Mouse (Mus musculus) spleen, adult 2 months (tissue): ENCODE measurements around the gene Sdf4. TPM values are rescaled to one million over a fixed set of nuclear protein-coding genes. Genes with fewer than 3 reads are reported as not detected.
A peak's percentile ranks its signal among the peaks of the same experiment; 100 is the strongest.

Source experiments
- DNase-seq, 2 experiments: peaks; one replicate each; pipeline versions ENCODE4 v3.0.0 to v3.0.0-alpha.2; 2012 to 2021; ENCODE audit warnings: low spot score in 2 of 2, low read depth in 1 of 2
- H3K27ac ChIP-seq: fragments of 200-500 bp; 2 replicates; pipeline ENCODE4 v1.5.1; 2012; ENCODE audit warnings: low read length, inconsistent platforms; ENCODE audit not compliant: insufficient read depth
- H3K27me3 ChIP-seq: fragments of 200-500 bp; 2 replicates; pipeline ENCODE4 v1.6.1; 2012; ENCODE audit warnings: mild to moderate bottlenecking, moderate library complexity, low read length, inconsistent platforms; ENCODE audit not compliant: control insufficient read depth, insufficient read depth
- H3K36me3 ChIP-seq: fragments of 200-500 bp; 2 replicates; pipeline ENCODE4 v1.6.1; 2012; ENCODE audit warnings: mild to moderate bottlenecking, low read length, inconsistent platforms; ENCODE audit not compliant: control insufficient read depth, insufficient read depth
- H3K4me1 ChIP-seq: fragments of 200-500 bp; 2 replicates; pipeline ENCODE4 v1.6.1; 2011; ENCODE audit warnings: inconsistent platforms; ENCODE audit not compliant: control insufficient read depth, insufficient read depth, insufficient read length
- H3K4me3 ChIP-seq: fragments of 200-500 bp; 2 replicates; pipeline ENCODE4 v1.5.1; 2011; ENCODE audit warnings: mild to moderate bottlenecking, inconsistent platforms; ENCODE audit not compliant: insufficient read depth, insufficient read length; ENCODE audit errors: extremely low read depth
- CTCF ChIP-seq: fragments of 200-500 bp; IDR thresholded peaks from 2 replicates; pipeline ENCODE4 v1.5.1; 2011; ENCODE audit warnings: mild to moderate bottlenecking, inconsistent platforms; ENCODE audit not compliant: insufficient read depth, insufficient read length, insufficient replicate concordance; ENCODE audit errors: extremely low read depth
- POLR2A ChIP-seq: fragments of 200-500 bp; IDR thresholded peaks from 2 replicates; pipeline ENCODE4 v1.6.1; 2011; ENCODE audit warnings: low read depth, low read length, inconsistent platforms
- WGBS: fragments of 180-500 bp; shearing (Covaris S2); methylation state at CpG from one replicate; pipeline ENCODE4 v1.1.7; 2018; 5-methylcytosine and 5-hydroxymethylcytosine counted together
- polyA plus RNA-seq: library from polyadenylated mRNA; depleted of rRNA; stranded (reverse); fragments of >200 nt; gene quantifications from 2 replicates; pipeline ENCODE4 v1.2.3, GENCODE M21; 2012

Gene Sdf4
- polyA plus RNA-seq, 1 experiment = 33.5 TPM

- Histone ChIP-seq H3K36me3 (peaks cover 24% of the 10 kb centered on the region), H3K4me1 (peaks cover 5% of the 10 kb centered on the region), H3K4me3 (no peak overlapping the region), H3K27ac (no peak overlapping the region), H3K27me3 (no peaks in the 10 kb centered on the region)
- DNase-seq = peak; percentile 61 to 73
- WGBS = 3% methylated on average over 5 of the region's 5 CpGs
- no peak for TF ChIP-seq POLR2A
- peak; percentile 79; the same call in 1 of the 2 replicates for TF ChIP-seq CTCF
Observed at GRCm38 (mm10) chr4:155959275-155959674, 33.4 kb upstream of the Sdf4 start.

DNA sequence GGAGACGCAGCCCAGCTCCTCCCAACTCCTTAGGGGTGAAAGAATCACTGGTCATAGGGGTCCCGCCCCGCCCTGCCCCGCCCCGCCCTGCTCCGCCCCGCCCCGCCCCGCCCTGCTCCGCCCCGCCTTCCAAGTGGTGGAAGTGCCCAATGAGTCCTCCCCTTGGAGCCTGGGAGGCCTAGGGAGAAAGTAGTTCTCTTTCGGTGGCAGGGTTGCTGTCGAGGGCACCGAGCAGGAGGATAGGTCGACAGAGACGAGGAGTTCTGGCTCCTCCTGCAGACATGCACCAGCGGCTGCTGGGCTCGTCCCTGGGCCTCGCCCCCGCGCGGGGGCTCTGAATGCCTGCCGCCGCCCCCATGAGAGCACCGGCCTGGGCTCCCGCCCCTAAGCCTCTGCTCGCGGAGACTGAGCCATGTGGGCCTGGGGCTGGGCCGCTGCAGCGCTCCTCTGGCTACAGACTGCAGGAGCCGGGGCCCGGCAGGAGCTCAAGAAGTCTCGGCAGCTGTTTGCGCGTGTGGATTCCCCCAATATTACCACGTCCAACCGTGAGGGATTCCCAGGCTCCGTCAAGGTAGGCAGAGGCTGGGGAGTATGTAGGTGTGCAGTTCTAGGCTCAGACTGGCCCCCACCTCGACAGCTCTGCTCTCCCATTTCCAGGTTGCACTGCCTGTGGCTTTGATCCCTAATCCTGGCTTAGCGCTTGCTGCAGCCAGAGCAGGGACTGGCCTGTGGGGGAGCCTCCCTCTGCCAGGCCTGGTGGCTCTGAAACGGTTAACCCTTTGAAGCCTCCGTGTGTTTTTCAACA is 30.3 kb upstream of the Sdf4 start, which contains the start of gene C1qtnf12:
Gene C1qtnf12, plus strand, starts transcription at position 152 of the 805 bp plus-strand sequence.
- DNase-seq = no peak
- Histone ChIP-seq H3K27ac (no peak within 1 kb of the TSS; the same call in 1 of the 2 replicates), H3K36me3 (peaks cover 13% of the 10 kb centered on the region), H3K27me3 (no peaks in the 10 kb centered on the region), H3K4me1 (peaks cover 5% of the 10 kb centered on the region), H3K4me3 (peak within 1 kb of the TSS; percentile 59)
- 4% methylated on average over 32 of the region's 42 CpGs for WGBS
- no peak for TF ChIP-seq POLR2A
- no peak for TF ChIP-seq CTCF

GRCm38 (mm10) chr4:155963106-155963505 is 29.6 kb upstream of the Sdf4 start:
- H3K4me1 ChIP-seq = peaks cover 5% of the 10 kb centered on the region
- TF ChIP-seq POLR2A (no peak), CTCF (no peak)
- WGBS = 83% methylated on average over 7 of the region's 7 CpGs
- DNase-seq = no peak
- no peak overlapping the region for H3K27ac ChIP-seq
- H3K27me3 ChIP-seq = no peaks in the 10 kb centered on the region
- H3K36me3 ChIP-seq = peaks cover 7% of the 10 kb centered on the region
- no peak overlapping the region for H3K4me3 ChIP-seq

GRCm38 (mm10) chr4:155964396-155964795 is 28.3 kb upstream of the Sdf4 start:
- H3K27me3 ChIP-seq = no peaks in the 10 kb centered on the region
- TF ChIP-seq CTCF (no peak), POLR2A (no peak)
- peaks cover 4% of the 10 kb centered on the region for H3K36me3 ChIP-seq
- 91% methylated on average over 11 of the region's 11 CpGs for WGBS
- no peak overlapping the region for H3K27ac ChIP-seq
- H3K4me1 ChIP-seq = peaks cover 5% of the 10 kb centered on the region
- DNase-seq = no peak
- H3K4me3 ChIP-seq = no peak overlapping the region

DNA sequence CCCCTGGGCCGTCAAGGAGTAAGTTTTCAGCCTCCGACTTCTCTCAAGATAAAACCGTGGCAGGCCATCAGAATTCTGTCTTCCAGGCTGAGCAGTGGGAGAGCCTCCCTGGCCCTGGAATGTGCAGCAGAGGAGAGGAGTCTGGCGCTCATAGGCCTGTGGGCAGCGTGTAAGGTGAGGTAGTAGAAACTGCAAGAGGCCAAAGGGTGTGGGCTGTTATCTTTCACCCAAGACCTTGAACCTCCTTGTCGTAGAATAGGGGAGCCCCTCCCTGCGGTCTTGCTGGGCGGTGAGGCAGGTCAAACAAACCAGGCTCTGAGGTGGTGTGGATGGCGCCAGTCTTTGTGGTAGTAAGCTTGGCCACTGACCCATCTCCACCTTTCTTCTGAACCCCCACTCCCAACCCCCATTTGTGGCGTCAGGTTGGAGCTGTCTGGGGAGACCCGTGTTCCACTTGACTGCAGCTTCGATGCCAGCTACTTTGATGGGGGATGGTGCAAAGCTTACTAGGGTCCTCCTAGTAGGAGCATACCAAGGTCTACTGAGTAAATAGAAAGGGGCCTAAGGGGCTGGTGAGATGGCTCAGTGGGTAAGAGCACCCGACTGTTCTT is 23.5 kb upstream of the Sdf4 start:
- WGBS = 86% methylated on average over 13 of the region's 13 CpGs

DNA sequence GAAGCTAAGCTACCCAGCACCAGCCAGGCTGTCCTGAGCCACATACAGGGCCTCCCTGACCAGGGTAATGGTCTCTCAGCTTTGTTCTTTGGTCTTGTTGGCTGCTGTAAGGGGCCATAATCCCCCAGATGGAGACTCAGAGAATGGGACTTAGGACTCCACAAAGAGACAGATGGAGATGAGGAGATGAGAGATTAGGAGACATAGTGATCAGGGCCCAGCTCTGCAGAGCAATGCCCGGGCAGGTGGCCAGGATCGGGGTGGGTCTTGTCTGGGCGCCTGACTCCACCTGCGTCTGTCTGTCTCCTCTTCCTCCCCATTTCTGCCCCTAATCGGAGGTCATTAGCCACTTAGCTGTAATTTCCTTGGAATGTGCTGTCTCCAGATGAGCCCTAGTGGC is 22.4 kb upstream of the Sdf4 start:
- WGBS = 81% methylated on average over 5 of the region's 5 CpGs
- TF ChIP-seq POLR2A (no peak), CTCF (no peak)
- DNase-seq = no peak
- H3K4me3 ChIP-seq = no peak overlapping the region
- H3K27ac ChIP-seq = no peak overlapping the region
- H3K36me3 ChIP-seq = peaks cover 1% of the 10 kb centered on the region
- H3K27me3 ChIP-seq = no peaks in the 10 kb centered on the region
- no peaks in the 10 kb centered on the region for H3K4me1 ChIP-seq

More for the DNA sequence above, 23.5 kb upstream of the Sdf4 start:
- no peak for TF ChIP-seq CTCF
- no peak for TF ChIP-seq POLR2A
- no peaks in the 10 kb centered on the region for H3K27me3 ChIP-seq
- H3K27ac ChIP-seq = no peak overlapping the region
- H3K36me3 ChIP-seq = peaks cover 4% of the 10 kb centered on the region
- no peak overlapping the region for H3K4me3 ChIP-seq
- DNase-seq = no peak
- no peaks in the 10 kb centered on the region for H3K4me1 ChIP-seq
